Mouse (Mus musculus) embryonic facial prominence, embryonic 12.5 days (tissue): ENCODE measurements around the gene Crabp1. TPM values are rescaled to one million over a fixed set of nuclear protein-coding genes. Genes with fewer than 3 reads are reported as not detected.

Experiments used
- ATAC-seq: fragments of 200-750 bp; cut with Nextera tagmentation; 2 replicates; pipeline ENCODE4 v1.8.0; 2017; ENCODE audit not compliant: insufficient number of reproducible peaks, insufficient read depth, low FRiP score, low TSS enrichment
- H3K27ac ChIP-seq: fragments of 300-500 bp; sonication (generic); 2 replicates; pipeline ENCODE4 v1.5.1; 2016; ENCODE audit warnings: mild to moderate bottlenecking
- H3K27me3 ChIP-seq: fragments of 300-500 bp; sonication (generic); 2 replicates; pipeline ENCODE4 v1.6.1; 2016; ENCODE audit warnings: mild to moderate bottlenecking, moderate library complexity
- H3K36me3 ChIP-seq: fragments of 300-500 bp; sonication (generic); 2 replicates; pipeline ENCODE4 v1.6.1; 2016; ENCODE audit warnings: mild to moderate bottlenecking
- H3K4me1 ChIP-seq: fragments of 300-500 bp; sonication (generic); 2 replicates; pipeline ENCODE4 v1.6.1; 2016
- H3K4me2 ChIP-seq: fragments of 300-500 bp; sonication (generic); replicated peaks from 2 replicates; pipeline ENCODE4 v1.6.1; 2016; ENCODE audit warnings: mild to moderate bottlenecking, moderate library complexity
- H3K4me3 ChIP-seq: fragments of 300-500 bp; sonication (generic); 2 replicates; pipeline ENCODE4 v1.5.1; 2016; ENCODE audit warnings: mild to moderate bottlenecking
- H3K9ac ChIP-seq: fragments of 300-500 bp; sonication (generic); 2 replicates; pipeline ENCODE4 v1.6.1; 2016; ENCODE audit warnings: mild to moderate bottlenecking, moderate library complexity
- H3K9me3 ChIP-seq: fragments of 300-500 bp; sonication (generic); 2 replicates; pipeline ENCODE4 v1.6.1; 2016; ENCODE audit warnings: mild to moderate bottlenecking, moderate library complexity
- WGBS: fragments of 180-500 bp; shearing (Covaris S2); methylation state at CpG from one replicate; pipeline ENCODE4 v1.1.7; 2016; 5-methylcytosine and 5-hydroxymethylcytosine counted together
- polyA plus RNA-seq: library from polyadenylated mRNA; unstranded; fragments of >200 nt; fragmentation: Nextera tagmentation; extraction: Ambion mirVana; gene quantifications from 2 replicates; pipeline ENCODE4 v1.2.1, GENCODE M21; 2016

Crabp1 gene
- polyA plus RNA-seq, 1 experiment from 2014 or later, result 609 TPM

DNA sequence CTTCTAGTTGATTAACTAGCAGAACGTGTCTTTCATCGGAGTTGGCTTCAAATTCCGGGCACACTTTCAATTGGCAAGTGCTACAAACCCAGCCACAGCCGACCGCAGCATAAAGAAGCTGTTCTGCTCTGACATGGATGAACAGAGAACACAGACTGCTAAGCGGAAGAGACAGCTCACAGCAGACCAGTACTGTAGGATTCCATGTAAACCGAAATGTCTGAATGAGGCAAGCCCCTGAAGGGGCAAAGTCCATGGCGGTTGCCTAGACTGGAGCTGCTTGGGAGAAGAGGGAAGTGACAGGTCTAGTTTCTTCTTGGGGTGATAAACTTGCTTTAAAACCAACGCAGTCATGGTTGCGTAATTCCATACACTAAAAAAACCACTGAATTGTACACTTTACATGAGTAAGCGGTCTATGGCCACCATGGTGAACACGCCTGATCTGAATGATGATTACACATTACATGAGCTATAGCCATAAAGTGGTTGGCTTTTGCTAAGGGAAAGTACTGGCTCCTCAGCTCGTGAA, 12.0 kb downstream of the Crabp1 start:
- Histone ChIP-seq H3K9me3 (no peaks in the 10 kb centered on the region), H3K27me3 (no peaks in the 10 kb centered on the region), H3K4me2 (no peak overlapping the region), H3K4me1 (peaks cover 2% of the 10 kb centered on the region; the same call in 1 of the 2 replicates), H3K9ac (no peak overlapping the region), H3K36me3 (peaks cover 19% of the 10 kb centered on the region), H3K27ac (no peak overlapping the region), H3K4me3 (no peak overlapping the region)
- 91% methylated on average over 13 of the region's 13 CpGs for WGBS
- no peak for ATAC-seq

GRCm38 (mm10) chr9:54779280-54779679, 14.7 kb downstream of the Crabp1 start:
- H3K27me3 ChIP-seq, result no peaks in the 10 kb centered on the region
- H3K4me3 ChIP-seq, result no peak overlapping the region
- no peak overlapping the region for H3K27ac ChIP-seq
- H3K9me3 ChIP-seq, result no peaks in the 10 kb centered on the region
- H3K9ac ChIP-seq, result no peak overlapping the region
- ATAC-seq, result no peak
- no peak overlapping the region for H3K4me2 ChIP-seq
- 76% methylated on average over 8 of the region's 8 CpGs for whole genome bisulfite sequencing
- 0 out of 2 replicates have a peak, but pooled peaks cover 7% of the 10 kb centered on the region for H3K36me3 ChIP-seq
- peaks cover 22% of the 10 kb centered on the region for H3K4me1 ChIP-seq

DNA sequence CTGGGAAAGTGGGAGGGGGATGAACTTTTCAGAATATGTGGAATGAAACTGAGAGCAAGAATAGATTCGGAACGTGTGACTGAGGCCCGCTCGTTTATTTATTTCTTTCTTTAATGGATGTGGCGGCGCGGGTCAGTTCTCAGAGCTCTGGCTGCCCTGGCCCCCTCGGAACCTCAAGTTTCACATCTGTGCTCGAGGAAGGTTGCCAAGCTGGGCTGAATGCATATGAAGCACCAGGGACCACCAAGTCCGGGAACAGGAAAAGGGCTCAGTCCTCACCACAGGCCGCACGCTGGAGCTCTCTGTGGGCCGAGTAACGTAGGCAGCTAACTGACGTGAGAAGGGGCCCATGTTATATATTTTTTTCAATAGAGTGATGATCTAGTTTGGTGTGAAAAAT, 18.0 kb downstream of the Crabp1 start:
- Histone ChIP-seq H3K9ac (no peak overlapping the region), H3K9me3 (no peaks in the 10 kb centered on the region), H3K4me3 (no peak overlapping the region), H3K4me1 (peaks cover 44% of the 10 kb centered on the region), H3K27ac (peak overlapping the region; percentile 84), H3K27me3 (no peaks in the 10 kb centered on the region), H3K4me2 (no peak overlapping the region), H3K36me3 (no peaks in the 10 kb centered on the region)
- no peak for ATAC-seq
- WGBS, result 38% methylated on average over 15 of the region's 15 CpGs

GRCm38 (mm10) chr9:54784003-54784402, 19.5 kb downstream of the Crabp1 start:
- Histone ChIP-seq H3K36me3 (no peaks in the 10 kb centered on the region), H3K27ac (peak overlapping the region; percentile 84), H3K4me2 (no peak overlapping the region), H3K9me3 (no peaks in the 10 kb centered on the region), H3K27me3 (no peaks in the 10 kb centered on the region), H3K4me1 (peaks cover 51% of the 10 kb centered on the region), H3K4me3 (no peak overlapping the region), H3K9ac (no peak overlapping the region)
- peak; percentile 65 for ATAC-seq
- WGBS, result 6% methylated on average over 3 of the region's 3 CpGs

DNA sequence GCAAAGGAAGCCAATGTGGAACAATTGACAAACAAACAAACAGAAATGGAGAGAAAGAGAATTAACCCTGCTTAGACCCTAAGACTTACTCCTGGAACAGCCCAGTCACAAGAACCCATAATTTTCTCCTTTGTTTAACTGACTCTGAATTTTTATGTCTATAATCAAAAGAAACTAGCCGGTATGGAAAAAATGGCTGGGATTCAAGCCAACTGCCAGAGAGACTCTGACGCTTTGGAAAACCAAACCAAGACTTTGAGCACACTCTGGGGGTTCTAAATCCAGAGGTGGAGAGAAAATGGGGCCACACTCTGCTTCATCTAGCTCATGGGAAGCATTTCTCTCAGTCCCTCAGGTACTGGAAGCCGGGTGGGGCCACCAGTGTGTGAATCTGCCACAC, 20.7 kb downstream of the Crabp1 start:
- Histone ChIP-seq H3K4me1 (peaks cover 51% of the 10 kb centered on the region), H3K9ac (no peak overlapping the region), H3K9me3 (no peaks in the 10 kb centered on the region), H3K36me3 (no peaks in the 10 kb centered on the region), H3K4me2 (no peak overlapping the region), H3K4me3 (no peak overlapping the region), H3K27me3 (no peaks in the 10 kb centered on the region), H3K27ac (peak overlapping the region; percentile 26; the same call in 1 of the 2 replicates)
- WGBS, result 69% methylated on average over 3 of the region's 3 CpGs
- ATAC-seq, result no peak

DNA sequence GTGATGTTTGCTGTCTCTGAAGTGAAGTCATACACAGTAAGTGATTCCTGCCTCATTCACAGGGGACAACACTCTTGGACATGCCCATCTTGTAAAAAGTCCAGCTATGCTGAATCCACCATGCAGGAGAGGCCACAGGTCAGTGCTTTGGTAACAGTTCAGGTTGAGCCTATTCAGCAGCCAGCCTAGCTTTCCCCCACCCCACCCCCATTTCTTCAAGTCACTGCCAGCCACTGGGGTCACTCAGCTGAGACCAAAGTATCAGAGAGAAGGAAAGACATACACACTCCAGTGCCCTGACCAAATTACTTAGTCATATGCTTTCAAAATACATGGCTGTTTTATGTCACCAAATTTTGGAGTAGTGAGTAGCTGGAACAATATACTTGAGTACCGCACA, 21.5 kb downstream of the Crabp1 start:
- Histone ChIP-seq H3K27me3 (no peaks in the 10 kb centered on the region), H3K4me2 (no peak overlapping the region), H3K4me1 (peaks cover 51% of the 10 kb centered on the region), H3K27ac (no peak overlapping the region), H3K9ac (no peak overlapping the region), H3K36me3 (no peaks in the 10 kb centered on the region), H3K9me3 (no peaks in the 10 kb centered on the region), H3K4me3 (no peak overlapping the region)
- ATAC-seq, result no peak
- 93% methylated on average over 1 of the region's 1 CpGs for WGBS

GRCm38 (mm10) chr9:54787760-54788159, 23.2 kb downstream of the Crabp1 start:
- Histone ChIP-seq H3K27ac (peak overlapping the region; percentile 58; the same call in 1 of the 2 replicates), H3K9me3 (no peaks in the 10 kb centered on the region), H3K4me2 (no peak overlapping the region), H3K27me3 (no peaks in the 10 kb centered on the region), H3K36me3 (no peaks in the 10 kb centered on the region), H3K9ac (no peak overlapping the region), H3K4me1 (peaks cover 40% of the 10 kb centered on the region), H3K4me3 (no peak overlapping the region)
- WGBS, result 23% methylated on average over 8 of the region's 8 CpGs
- ATAC-seq, result peak; percentile 75

DNA sequence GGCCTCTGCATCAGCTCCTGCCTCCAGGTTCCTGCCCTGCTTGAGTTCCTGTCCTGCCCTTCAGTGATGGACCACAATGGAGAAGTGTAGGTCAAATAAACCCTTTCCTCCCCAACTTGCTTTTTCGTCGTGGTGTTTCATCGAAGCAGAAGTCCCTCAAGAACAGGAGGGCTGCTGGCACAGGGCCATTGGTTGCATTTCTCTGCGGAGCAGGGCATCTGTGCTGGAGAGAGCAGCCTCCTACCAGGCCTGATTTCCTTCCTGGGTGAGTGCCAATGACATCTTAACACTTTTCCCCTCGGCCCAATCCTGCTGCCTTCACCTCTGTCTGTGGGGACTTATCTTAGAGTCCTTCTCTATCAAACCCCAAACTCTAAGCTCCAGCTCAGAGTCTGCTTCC, 25.7 kb downstream of the Crabp1 start:
- no peaks in the 10 kb centered on the region for H3K36me3 ChIP-seq
- H3K4me1 ChIP-seq, result peaks cover 19% of the 10 kb centered on the region
- H3K4me2 ChIP-seq, result no peak overlapping the region
- H3K27me3 ChIP-seq, result no peaks in the 10 kb centered on the region
- no peak overlapping the region for H3K4me3 ChIP-seq
- ATAC-seq, result no peak
- no peak overlapping the region for H3K9ac ChIP-seq
- no peaks in the 10 kb centered on the region for H3K9me3 ChIP-seq
- 67% methylated on average over 5 of the region's 5 CpGs for WGBS
- no peak overlapping the region for H3K27ac ChIP-seq

GRCm38 (mm10) chr9:54801460-54801961, 37.0 kb downstream of the Crabp1 start:
- Histone ChIP-seq H3K4me1 (peaks cover 44% of the 10 kb centered on the region), H3K27me3 (no peaks in the 10 kb centered on the region), H3K4me2 (no peak overlapping the region), H3K9me3 (no peaks in the 10 kb centered on the region), H3K27ac (peak overlapping the region; percentile 81), H3K36me3 (no peaks in the 10 kb centered on the region), H3K9ac (no peak overlapping the region), H3K4me3 (no peak overlapping the region)
- ATAC-seq, result 0 out of 2 replicates have a peak, but pooled peaks have one; percentile 42
- WGBS, result 12% methylated on average over 10 of the region's 10 CpGs

DNA sequence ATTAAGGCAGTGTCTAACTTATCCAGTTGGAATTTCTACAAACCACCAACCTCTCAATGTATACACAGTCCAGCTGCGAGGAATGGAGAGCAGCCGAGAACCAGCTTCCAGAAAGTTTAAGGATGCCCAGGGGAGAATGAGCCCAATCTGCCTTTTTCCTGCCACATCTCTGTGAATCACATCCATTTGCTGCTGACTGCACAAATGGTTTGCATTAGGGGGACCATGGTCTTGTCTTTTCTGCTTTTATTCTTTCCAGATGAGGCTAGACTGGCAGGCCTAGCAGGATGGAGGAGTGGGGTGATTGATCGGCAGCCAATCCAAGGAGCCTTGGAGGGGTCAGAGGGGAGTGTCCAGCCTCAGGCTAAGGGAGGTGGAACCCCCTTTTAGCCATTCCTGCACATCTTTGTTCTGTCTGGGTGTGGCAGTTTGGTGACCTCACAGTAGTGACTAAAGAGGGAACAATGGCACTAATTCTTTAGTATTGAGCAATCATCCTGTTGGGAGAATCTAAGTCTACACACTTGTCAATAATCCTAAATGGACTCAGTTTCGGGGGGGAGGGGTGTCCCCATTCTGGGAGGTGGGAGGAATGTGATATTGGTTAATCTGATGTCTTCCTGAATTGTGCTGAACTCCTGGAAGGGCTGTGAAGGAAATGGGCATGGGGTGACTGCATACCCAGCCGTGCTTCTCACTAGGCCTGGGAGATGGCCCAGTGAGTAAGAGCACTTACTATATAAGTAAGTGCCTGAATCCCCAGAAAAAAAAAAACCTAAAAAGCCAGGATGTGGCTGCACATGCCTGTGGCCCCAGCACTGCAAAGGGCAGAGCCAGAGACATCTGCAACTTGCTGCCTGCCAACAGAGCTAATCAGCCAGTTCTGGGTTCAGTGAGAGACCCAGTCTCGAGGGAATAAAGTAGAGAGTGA, 38.5 kb downstream of the Crabp1 start:
- no peak overlapping the region for H3K9ac ChIP-seq
- peak; percentile 75; the same call in 1 of the 2 replicates for ATAC-seq
- peak overlapping the region; percentile 81 for H3K27ac ChIP-seq
- H3K9me3 ChIP-seq, result no peaks in the 10 kb centered on the region
- H3K36me3 ChIP-seq, result no peaks in the 10 kb centered on the region
- WGBS, result 21% methylated on average over 6 of the region's 6 CpGs
- H3K4me1 ChIP-seq, result peaks cover 44% of the 10 kb centered on the region
- H3K4me2 ChIP-seq, result no peak overlapping the region
- no peaks in the 10 kb centered on the region for H3K27me3 ChIP-seq
- H3K4me3 ChIP-seq, result no peak overlapping the region

DNA sequence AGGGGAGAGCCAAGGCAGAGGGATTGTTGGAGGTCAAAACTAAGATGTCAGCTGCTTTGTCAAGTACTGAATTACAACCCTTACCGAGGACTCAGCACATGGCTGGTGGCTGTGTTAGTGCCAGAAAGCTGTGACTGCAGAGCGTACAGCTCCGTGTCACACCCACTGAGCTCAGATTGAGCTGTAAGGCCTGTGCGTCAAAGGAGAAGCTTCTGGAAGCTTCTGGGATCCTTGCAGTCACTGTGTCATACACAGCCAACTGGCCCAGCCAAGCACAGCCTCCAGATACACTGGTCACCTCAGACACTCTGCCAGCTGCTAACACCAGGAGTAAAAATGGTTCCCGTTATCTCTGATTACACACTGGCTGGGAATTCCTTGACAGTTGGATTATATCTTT, 39.8 kb downstream of the Crabp1 start:
- H3K9me3 ChIP-seq, result no peaks in the 10 kb centered on the region

DNA sequence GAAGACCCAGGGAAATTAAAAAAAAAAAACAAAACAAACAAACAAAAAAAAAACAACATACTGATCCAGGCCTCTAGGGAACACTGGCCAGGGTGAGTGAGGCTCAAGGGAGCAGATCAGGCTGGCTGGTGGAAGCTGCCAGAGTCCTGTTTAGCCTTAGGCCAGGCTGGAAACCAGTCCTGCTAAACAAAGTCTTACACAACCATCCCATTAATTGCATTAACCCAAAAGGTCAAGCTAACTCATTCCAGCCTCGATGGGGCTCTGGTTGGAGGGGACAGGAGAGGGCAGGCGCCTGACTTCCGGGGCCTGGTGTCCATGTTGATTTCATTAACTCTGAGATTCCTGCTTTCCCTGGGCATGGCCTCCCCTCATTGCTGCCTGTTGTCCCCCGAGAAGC, 43.2 kb downstream of the Crabp1 start:
- H3K9me3 ChIP-seq, result no peaks in the 10 kb centered on the region
- ATAC-seq, result no peak
- H3K36me3 ChIP-seq, result no peaks in the 10 kb centered on the region
- 22% methylated on average over 4 of the region's 4 CpGs for WGBS
- no peak overlapping the region for H3K27ac ChIP-seq
- no peak overlapping the region for H3K4me2 ChIP-seq
- peaks cover 22% of the 10 kb centered on the region for H3K4me1 ChIP-seq
- H3K4me3 ChIP-seq, result no peak overlapping the region
- no peaks in the 10 kb centered on the region for H3K27me3 ChIP-seq
- H3K9ac ChIP-seq, result no peak overlapping the region

More for the DNA sequence above, 39.8 kb downstream of the Crabp1 start:
- H3K4me2 ChIP-seq, result no peak overlapping the region
- no peak overlapping the region for H3K4me3 ChIP-seq
- H3K36me3 ChIP-seq, result no peaks in the 10 kb centered on the region
- peak overlapping the region; percentile 81; the same call in 1 of the 2 replicates for H3K27ac ChIP-seq
- H3K27me3 ChIP-seq, result no peaks in the 10 kb centered on the region
- H3K4me1 ChIP-seq, result peaks cover 44% of the 10 kb centered on the region
- 65% methylated on average over 5 of the region's 5 CpGs for WGBS
- ATAC-seq, result no peak
- H3K9ac ChIP-seq, result no peak overlapping the region
